Mouse (Mus musculus) cortical plate, adult 2 months (tissue): ENCODE results near the gene Nes. TPM values are rescaled to one million over a fixed set of nuclear protein-coding genes. Genes with fewer than 3 reads are reported as not detected.

Experiments used
- H3K27ac ChIP-seq: fragments of 200-500 bp; 2 replicates; pipeline ENCODE4 v1.5.1; 2012; ENCODE audit warnings: low read length, control low read depth, inconsistent platforms; ENCODE audit not compliant: insufficient read depth
- H3K4me1 ChIP-seq: fragments of 200-500 bp; 2 replicates; pipeline ENCODE4 v1.6.1; 2011; ENCODE audit warnings: low read length; ENCODE audit not compliant: control insufficient read depth, insufficient read depth
- H3K4me3 ChIP-seq: fragments of 200-500 bp; 2 replicates; pipeline ENCODE4 v1.5.1; 2011; ENCODE audit warnings: mild to moderate bottlenecking, low read length, control low read depth; ENCODE audit not compliant: insufficient read depth
- CTCF ChIP-seq: fragments of 200-500 bp; IDR thresholded peaks from 2 replicates; pipeline ENCODE4 v1.5.1; 2011; ENCODE audit warnings: mild to moderate bottlenecking, control low read depth, low read length; ENCODE audit not compliant: insufficient read depth; ENCODE audit errors: extremely low read depth
- POLR2A ChIP-seq: fragments of 200-500 bp; IDR thresholded peaks from 2 replicates; pipeline ENCODE4 v1.6.1; 2011; ENCODE audit warnings: mild to moderate bottlenecking, low read length, control low read depth; ENCODE audit not compliant: insufficient read depth; ENCODE audit errors: extremely low read depth
- polyA plus RNA-seq: library from polyadenylated mRNA; depleted of rRNA; stranded (reverse); fragments of >200 nt; gene quantifications from 2 replicates; pipeline ENCODE4 v1.2.3, GENCODE M21; 2012

The Nes gene
- polyA plus RNA-seq, 1 experiment = 3.6 TPM

GRCm38 (mm10) chr3:87949266-87949954 is 21.5 kb upstream of the Nes start:
- Histone ChIP-seq H3K4me3 (no peak overlapping the region), H3K4me1 (peaks cover 3% of the 10 kb centered on the region; the same call in 1 of the 2 replicates), H3K27ac (no peak overlapping the region)
- no peak for TF ChIP-seq POLR2A

- Histone ChIP-seq H3K4me3 (no peak overlapping the region), H3K27ac (no peak overlapping the region), H3K4me1 (peaks cover 3% of the 10 kb centered on the region; the same call in 1 of the 2 replicates)
- TF ChIP-seq CTCF (no peak), POLR2A (no peak)
Observed at GRCm38 (mm10) chr3:87949955-87950515, 20.8 kb upstream of the Nes start.

- no peak overlapping the region for H3K4me3 ChIP-seq
- peaks cover 3% of the 10 kb centered on the region; the same call in 1 of the 2 replicates for H3K4me1 ChIP-seq
- no peak overlapping the region for H3K27ac ChIP-seq
- TF ChIP-seq CTCF = no peak
- TF ChIP-seq POLR2A = no peak
Observed at GRCm38 (mm10) chr3:87951946-87952345, 18.9 kb upstream of the Nes start.

GRCm38 (mm10) chr3:87952440-87952839 is 18.4 kb upstream of the Nes start:
- TF ChIP-seq POLR2A = no peak
- no peak for TF ChIP-seq CTCF
- no peak overlapping the region for H3K4me3 ChIP-seq

GRCm38 (mm10) chr3:87958056-87958455 is 12.8 kb upstream of the Nes start:
- no peak overlapping the region for H3K27ac ChIP-seq
- H3K4me3 ChIP-seq = no peak overlapping the region
- H3K4me1 ChIP-seq = no peaks in the 10 kb centered on the region
- no peak for TF ChIP-seq POLR2A
- no peak for TF ChIP-seq CTCF

More at GRCm38 (mm10) chr3:87952440-87952839, 18.4 kb upstream of the Nes start:
- Histone ChIP-seq H3K4me1 (peaks cover under 1% of the 10 kb centered on the region; the same call in 1 of the 2 replicates), H3K27ac (no peak overlapping the region)

GRCm38 (mm10) chr3:87958476-87958875 is 12.4 kb upstream of the Nes start:
- H3K27ac ChIP-seq = no peak overlapping the region
- H3K4me3 ChIP-seq = no peak overlapping the region
- H3K4me1 ChIP-seq = no peaks in the 10 kb centered on the region
- TF ChIP-seq POLR2A (no peak), CTCF (no peak)

GRCm38 (mm10) chr3:87958967-87959366 is 11.9 kb upstream of the Nes start:
- H3K4me1 ChIP-seq = no peaks in the 10 kb centered on the region
- TF ChIP-seq POLR2A = no peak
- no peak for TF ChIP-seq CTCF
- no peak overlapping the region for H3K27ac ChIP-seq
- H3K4me3 ChIP-seq = no peak overlapping the region

GRCm38 (mm10) chr3:87959371-87959770 is 11.5 kb upstream of the Nes start:
- Histone ChIP-seq H3K27ac (no peak overlapping the region), H3K4me3 (no peak overlapping the region), H3K4me1 (no peaks in the 10 kb centered on the region)
- TF ChIP-seq CTCF = no peak
- no peak for TF ChIP-seq POLR2A

- TF ChIP-seq CTCF = no peak
- no peak for TF ChIP-seq POLR2A
- Histone ChIP-seq H3K4me3 (no peak overlapping the region), H3K4me1 (no peaks in the 10 kb centered on the region), H3K27ac (no peak overlapping the region)
Observed at GRCm38 (mm10) chr3:87960191-87960585, 10.7 kb upstream of the Nes start.

GRCm38 (mm10) chr3:87960586-87961191 is 10.2 kb upstream of the Nes start:
- H3K27ac ChIP-seq = no peak overlapping the region
- TF ChIP-seq POLR2A (no peak), CTCF (peak; percentile 95)
- no peak overlapping the region for H3K4me3 ChIP-seq
- H3K4me1 ChIP-seq = no peaks in the 10 kb centered on the region
